Mouse (Mus musculus) monocyte, adult 5-6 weeks (primary cell): Measurements from ENCODE around the gene Dhx34. TPM values are rescaled to one million over a fixed set of nuclear protein-coding genes. Genes with fewer than 3 reads are reported as not detected.
"Not testable (repeated sequence)": the region's sequence is repeated elsewhere in the genome, so short reads cannot be mapped to it uniquely, and the experiment has no call there.

Source experiments
- ATAC-seq: fragments of 153-309, 156-312 bp; replicated peaks from 2 replicates; pipeline ENCODE4 v1.8.0; 2017; ENCODE audit warnings: mild to moderate bottlenecking; ENCODE audit not compliant: low TSS enrichment, insufficient number of reproducible peaks, severe bottlenecking, poor library complexity, low FRiP score
- total RNA-seq: library from RNA; stranded (forward); fragments of 200-1000, 200-491, 200-594 nt; gene quantifications from 3 replicates; pipeline ENCODE4 v1.2.3, GENCODE M21; 2017

Gene Dhx34
- total RNA-seq, result 7.7 to 12.4 TPM (median 10.4 TPM) in 3 replicates

- ATAC-seq, result peak; percentile 96
Observed at GRCm38 (mm10) chr7:16221582-16222272, at the start of gene Dhx34. Dhx34 (minus strand) TSS chr7:16222037.

GRCm38 (mm10) chr7:16271139-16271538 is 49.3 kb upstream of the Dhx34 start:
- ATAC-seq, result no peak

- not testable (repeated sequence) for ATAC-seq
Observed at GRCm38 (mm10) chr7:16266593-16266992, 44.8 kb upstream of the Dhx34 start.

- ATAC-seq, result no peak
Observed at GRCm38 (mm10) chr7:16265856-16266255, 44.0 kb upstream of the Dhx34 start.

GRCm38 (mm10) chr7:16263843-16264242 is 42.0 kb upstream of the Dhx34 start:
- no peak for ATAC-seq

GRCm38 (mm10) chr7:16263015-16263787 is 41.4 kb upstream of the Dhx34 start:
- 0 out of 2 replicates have a peak, but pooled peaks have one; percentile 44 for ATAC-seq

GRCm38 (mm10) chr7:16261097-16261496 is 39.3 kb upstream of the Dhx34 start:
- ATAC-seq, result 0 out of 2 replicates have a peak, but pooled peaks have one; percentile 14

GRCm38 (mm10) chr7:16259110-16259590 is 37.3 kb upstream of the Dhx34 start, which contains the start of gene C5ar1:
C5ar1 (minus strand) TSS chr7:16259540.
- ATAC-seq, result no peak

- ATAC-seq, result peak; percentile 85
Observed at GRCm38 (mm10) chr7:16257830-16258229, 36.0 kb upstream of the Dhx34 start.

- ATAC-seq, result not testable (repeated sequence)
Observed at GRCm38 (mm10) chr7:16255963-16256362, 34.1 kb upstream of the Dhx34 start.

GRCm38 (mm10) chr7:16254195-16254594 is 32.4 kb upstream of the Dhx34 start:
- ATAC-seq, result peak; percentile 67

GRCm38 (mm10) chr7:16250687-16251086 is 28.9 kb upstream of the Dhx34 start:
- peak; percentile 76 for ATAC-seq

- ATAC-seq, result no peak
Observed at GRCm38 (mm10) chr7:16245958-16246357, 24.1 kb upstream of the Dhx34 start.

- ATAC-seq, result peak; percentile 69
Observed at GRCm38 (mm10) chr7:16244067-16244466, 22.2 kb upstream of the Dhx34 start, which contains the start of gene C5ar2. C5ar2 (minus strand) TSS chr7:16244154.

GRCm38 (mm10) chr7:16242198-16242597 is 20.4 kb upstream of the Dhx34 start:
- ATAC-seq, result no peak

GRCm38 (mm10) chr7:16241787-16242186 is 19.9 kb upstream of the Dhx34 start:
- no peak for ATAC-seq

GRCm38 (mm10) chr7:16240978-16241303 is 19.1 kb upstream of the Dhx34 start:
- ATAC-seq, result no peak

GRCm38 (mm10) chr7:16240281-16240977 is 18.6 kb upstream of the Dhx34 start:
- ATAC-seq, result no peak

GRCm38 (mm10) chr7:16239554-16239997 is 17.7 kb upstream of the Dhx34 start:
- peak; percentile 83 for ATAC-seq
